Mouse (Mus musculus): ENCODE measurements around the gene Rfng.

GRCm38 (mm10) chr11:120824787-120825288, 40.8 kb upstream of the Rfng start:
- TF ChIP-seq GATA1 (IDR thresholded peaks at IDR 0.05; ENCODE audit: low read length) (no peak), TAL1 (IDR thresholded peaks at IDR 0.05; ENCODE audit: low read length) (no peak)
